Mouse (Mus musculus): ENCODE data around the gene Asb4.

Asb4 gene

DNA sequence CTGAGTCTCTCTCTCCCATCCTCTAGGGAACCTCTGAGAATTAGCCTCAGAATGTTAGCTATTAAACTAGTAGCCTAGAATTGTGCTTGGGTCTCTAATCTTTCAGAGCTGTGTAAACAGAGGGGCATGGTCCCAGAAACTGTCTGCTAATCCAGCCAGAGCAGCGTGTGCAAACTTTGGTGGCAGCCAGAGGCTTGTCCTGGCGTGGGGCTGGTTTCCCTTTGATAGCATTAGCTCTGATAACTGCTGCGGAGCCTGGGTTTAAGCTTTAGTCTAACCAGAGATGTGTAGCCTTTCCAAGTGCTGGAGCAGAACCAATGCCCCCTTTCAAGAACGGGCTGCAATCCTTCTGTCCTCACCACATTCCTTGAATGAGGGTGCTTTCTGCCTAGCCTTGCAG is 11.8 kb downstream of the Asb4 start:
- DNase-seq (ENCODE audit: low spot score) = no peak

DNA sequence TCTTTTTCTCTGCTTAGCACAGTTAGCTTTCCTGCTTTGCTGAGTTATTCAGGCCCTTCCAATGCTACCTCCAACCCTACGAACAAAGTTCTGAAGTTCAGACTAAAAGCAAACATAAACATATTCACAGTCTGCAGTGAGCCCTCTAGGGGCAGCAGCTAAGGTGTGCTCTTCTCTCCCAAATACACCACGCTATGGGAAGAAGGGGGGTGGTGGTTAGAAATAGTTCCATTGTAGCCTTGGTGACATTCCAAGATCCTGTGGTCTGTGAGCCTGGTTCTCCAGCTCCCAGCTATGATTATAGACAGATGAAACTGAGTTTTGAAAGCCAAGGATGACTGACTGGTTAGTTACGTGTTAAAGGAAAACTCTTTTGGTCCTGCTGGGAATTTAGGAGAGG is 13.6 kb downstream of the Asb4 start:
- DNase-seq (ENCODE audit: low spot score) = no peak

DNA sequence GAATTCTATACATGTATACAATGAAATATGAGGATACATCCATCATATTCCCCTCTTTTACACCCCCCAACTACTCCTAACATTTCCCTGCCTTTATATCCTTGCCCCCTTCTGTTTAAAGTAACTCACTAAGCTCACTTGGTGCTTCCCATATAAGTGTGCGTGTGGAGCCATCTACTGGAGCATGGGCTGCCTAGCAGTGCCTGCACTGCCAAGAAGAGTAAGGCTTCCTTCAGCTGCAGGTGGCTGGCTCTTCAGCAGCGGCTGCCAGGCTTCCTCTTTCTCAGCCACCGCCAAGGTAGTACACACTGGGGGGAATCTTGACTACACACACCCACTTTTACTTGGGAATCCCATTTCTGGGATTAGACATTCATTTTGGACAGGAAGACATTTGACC is 18.2 kb downstream of the Asb4 start:
- DNase-seq (ENCODE audit: low spot score) = peak; percentile 26

DNA sequence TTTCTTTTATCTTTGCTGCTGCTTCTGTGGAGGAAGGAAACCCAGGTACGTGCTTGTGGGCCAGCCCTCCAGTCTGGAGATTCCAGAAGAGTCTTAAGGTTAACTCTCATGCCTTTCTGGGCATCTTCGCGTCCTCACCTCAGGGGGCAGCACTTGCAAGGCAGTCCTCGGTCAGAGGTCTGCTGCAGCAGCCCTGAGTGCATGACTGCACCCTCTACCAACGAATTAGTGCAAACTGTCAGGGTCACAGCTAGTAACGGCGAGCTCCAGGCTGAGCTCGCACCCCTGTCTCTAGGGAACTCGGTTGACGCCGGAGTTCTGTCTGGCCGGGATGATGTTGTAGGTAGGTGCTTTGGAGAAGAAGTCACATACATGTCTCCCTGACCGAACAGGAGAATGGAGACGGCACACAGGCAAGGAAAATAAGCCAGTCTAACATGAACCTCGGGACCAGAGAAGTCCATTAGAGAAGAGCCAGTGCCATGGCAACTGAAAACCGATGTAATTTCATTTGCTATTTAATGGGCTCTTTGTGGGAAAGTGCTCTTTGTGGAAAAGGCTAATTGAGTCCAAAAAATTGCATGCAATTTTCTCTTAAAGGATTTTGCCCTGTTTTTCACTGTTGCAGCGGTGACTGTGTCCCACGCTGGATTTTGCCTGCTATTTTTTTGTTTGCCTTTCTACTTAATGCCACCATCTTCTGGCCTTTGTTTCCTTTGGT is 20.1 kb downstream of the Asb4 start:
- no peak for DNase-seq (ENCODE audit: low spot score)

DNA sequence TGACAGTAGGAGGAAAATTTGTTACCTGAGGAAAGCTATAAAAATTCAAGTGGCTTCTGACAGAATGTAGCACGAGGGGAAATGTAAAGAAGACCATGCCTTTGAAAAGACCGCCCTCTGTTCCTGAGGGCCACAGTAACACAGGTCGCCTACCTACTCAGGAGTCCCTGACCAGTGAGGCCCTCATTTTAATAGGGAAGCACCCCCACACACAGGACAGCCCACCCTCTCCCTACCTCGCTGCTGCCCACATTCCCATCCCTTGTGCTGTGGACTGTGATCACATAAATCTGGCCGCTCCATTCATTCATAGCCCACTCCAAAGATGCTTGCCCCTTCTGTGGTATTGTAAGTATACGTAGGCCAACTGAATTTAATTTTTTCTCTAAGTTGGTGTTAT is 20.8 kb downstream of the Asb4 start:
- DNase-seq (ENCODE audit: low spot score) = no peak

DNA sequence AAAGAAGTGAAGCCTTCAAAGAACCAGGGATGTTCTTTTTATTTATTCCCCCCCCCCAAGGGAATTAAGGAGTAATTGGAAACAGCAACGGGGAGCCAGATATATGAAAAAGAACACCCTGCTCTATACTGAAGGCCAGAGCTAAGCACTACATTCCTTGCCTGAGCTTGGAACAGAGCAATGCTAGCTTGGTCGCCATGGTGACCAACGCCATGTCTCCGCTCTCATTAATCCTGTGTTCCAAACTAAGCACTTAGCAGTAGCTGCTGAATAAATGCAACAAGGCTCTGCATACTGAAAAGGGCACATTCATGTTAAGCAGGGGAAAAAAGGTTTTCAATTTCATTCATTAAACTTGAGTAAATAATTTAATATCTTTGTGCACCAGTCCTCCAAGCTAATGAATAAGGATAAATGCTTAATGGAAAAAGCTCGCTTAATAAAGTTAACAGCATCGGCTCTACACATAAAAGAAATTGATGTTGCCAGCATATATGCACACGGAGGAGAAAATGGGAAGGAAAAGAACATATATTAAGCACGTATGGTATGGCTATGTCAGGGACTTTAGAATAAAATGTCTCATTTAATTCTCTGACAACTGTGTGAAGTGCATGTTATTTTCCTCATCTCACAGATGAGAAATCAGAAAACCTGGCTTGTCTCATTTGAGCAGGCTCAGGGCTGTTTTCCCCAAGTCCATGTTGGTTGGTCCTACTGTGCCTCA is 25.4 kb downstream of the Asb4 start:
- DNase-seq (ENCODE audit: low spot score) = no peak

DNA sequence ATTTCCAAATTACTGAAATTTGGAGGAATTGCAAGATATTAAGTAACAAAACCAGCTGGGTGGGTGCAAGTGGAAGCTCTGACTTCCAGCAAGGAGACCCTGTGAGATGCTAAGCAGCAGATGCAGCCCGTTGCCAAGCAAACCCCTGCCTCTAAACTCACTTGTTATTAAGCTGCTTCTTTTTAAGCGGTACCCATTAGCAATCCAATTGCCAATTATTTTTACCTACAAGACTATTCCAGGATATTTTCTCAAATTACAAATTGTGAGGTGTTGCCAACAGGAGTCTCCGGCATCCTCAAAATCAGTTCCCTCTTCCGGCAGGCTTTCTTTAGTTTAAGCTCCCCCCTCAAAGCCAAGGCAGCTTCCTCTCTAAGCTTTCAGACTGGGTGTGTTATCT is 26.5 kb downstream of the Asb4 start:
- no peak for DNase-seq (ENCODE audit: low spot score)

DNA sequence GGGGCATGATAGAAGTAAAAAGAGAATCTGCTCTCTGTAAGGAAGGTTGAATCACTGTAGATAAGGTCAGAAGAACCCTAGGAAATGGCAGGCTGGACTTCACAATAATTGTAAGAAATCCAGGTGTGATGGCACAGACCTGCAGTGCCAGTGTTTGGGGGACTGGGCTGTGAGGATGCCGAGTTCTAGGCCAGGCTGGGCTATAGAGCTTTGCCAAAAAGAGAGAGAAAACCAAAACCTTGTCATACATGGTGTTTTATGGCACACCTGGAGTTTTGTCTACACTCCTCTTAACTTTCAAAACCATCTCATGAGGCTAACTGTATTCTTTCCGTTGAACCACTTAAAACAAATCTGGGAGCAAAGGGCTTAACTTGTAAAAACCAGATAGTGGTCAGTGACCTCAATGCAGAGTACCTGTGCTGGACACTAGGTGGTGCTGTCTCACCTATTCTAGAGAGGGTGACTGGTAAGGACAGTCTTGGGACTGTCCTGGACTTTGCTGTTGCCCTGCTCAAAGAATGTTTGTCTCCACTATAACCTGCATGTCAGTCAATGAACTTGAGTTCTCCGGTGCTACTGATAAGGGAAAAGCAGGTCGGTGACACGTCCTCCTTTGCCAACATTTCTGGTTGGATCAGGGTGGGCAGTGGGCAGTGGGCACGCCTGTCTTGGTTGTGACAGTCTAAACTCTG is 27.7 kb downstream of the Asb4 start:
- DNase-seq (ENCODE audit: low spot score) = peak; percentile 28

DNA sequence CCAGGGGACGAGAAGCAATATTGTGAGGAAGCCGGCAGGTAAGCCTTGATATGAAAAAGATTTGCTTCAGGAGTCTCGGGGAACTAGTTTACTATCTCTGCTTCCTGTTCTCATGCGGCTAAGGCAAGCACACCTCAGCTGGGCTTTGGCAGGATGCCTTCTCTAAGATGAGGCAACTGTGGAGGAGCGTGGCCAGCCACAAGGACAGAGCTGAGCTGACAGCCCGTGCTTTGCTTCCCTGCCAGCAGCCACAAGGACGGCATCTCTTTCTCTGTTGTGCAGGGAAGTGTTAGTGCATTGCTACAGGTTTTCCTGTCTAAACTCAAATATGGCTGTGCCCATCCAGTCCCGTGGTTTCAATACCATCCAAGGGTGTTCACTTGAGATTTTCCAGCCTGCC is 30.1 kb downstream of the Asb4 start:
- peak; percentile 12 for DNase-seq (ENCODE audit: low spot score)

DNA sequence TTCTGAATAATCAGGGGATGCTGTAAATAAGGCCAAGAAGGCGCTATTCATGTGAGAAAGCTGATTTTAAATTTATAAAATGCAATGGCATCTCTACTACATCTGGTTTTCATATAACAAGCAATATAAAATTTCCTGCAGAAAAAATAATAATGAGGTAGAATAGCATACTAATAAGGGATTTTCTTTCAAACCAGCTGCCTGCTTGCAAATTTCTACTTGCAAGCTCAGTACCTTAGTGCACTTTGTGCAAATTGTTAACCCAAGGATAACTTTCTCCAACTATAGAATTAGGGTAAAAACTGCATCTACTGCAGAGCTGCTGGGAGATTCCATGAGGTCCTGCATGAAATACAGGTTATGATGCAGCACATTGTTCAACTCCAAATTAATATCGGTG is 38.3 kb downstream of the Asb4 start:
- DNase-seq (ENCODE audit: low spot score) = no peak

DNA sequence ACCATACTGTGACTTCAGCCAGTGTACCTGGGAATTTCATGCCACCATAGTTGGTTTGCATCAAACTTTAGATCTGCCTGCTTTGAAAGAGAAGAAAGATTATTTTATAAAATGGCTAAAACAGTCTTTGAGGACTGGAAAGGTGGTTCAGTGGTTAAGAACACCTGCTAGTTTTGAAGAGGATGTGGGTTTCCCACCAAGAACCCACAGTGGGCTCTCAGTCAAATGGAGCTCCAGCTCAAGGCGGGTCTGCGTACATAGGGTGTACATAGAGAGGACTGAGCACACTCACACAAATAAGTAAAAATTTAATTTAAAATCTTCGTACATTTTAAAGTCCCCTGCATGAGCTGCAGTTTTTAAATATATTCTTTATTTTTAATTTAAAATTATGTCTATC is 39.2 kb downstream of the Asb4 start:
- peak; percentile 52 for DNase-seq (ENCODE audit: low spot score)

DNA sequence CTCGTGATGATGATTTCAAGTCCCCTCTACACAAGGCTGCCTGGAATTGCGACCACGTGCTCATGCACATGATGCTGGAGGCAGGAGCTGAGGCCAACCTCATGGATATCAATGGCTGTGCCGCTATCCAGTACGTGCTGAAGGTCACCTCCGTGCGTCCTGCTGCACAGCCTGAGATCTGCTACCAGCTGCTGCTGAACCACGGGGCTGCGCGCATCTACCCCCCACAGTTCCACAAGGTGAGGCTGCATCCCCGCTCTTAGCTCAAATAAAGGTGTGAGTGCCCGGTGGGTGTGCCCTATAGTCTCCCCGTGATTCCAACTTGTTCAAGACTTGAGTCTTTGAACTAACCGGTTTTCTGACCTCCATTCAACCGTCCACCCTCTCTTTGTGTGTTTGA is 40.4 kb downstream of the Asb4 start:
- no peak for DNase-seq (ENCODE audit: low spot score)

DNA sequence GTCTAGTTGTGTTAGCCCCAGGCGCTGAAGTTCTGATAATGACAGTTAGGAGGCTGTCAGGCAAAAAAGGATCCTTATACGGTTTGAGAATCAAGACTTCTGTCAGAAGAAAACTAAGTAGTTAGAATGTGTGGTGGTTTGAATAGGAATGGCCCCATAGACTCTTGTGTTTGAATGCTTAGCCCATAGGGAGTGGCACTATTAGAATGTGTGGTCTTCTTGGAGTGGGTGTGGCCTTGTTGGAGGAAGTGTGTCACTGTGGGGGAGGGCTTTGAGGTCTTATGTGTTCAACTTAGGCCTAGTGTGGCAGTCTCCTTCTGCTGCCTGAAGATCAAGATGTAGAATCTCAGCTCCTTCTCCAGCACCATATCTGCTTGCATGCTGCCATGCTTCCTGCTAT is 43.8 kb downstream of the Asb4 start:
- no peak for DNase-seq (ENCODE audit: low spot score)

DNA sequence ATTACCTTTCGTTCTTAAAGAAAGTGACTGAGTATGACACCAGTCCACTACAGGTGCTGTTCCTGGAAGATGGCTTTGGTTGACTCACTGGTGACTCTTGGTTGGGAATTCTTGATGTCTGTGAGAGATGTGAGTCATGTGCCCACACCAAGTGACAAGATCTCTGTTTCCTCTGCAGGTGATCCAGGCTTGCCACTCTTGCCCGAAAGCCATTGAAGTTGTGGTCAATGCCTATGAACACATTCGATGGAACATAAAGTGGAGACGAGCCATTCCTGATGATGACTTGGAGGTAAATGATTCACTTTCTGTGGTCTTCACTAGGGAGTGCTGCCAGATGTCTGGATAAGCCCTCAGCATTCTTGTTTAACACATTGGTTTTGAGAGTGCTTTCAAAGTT is 46.4 kb downstream of the Asb4 start:
- DNase-seq (ENCODE audit: low spot score) = no peak

DNA sequence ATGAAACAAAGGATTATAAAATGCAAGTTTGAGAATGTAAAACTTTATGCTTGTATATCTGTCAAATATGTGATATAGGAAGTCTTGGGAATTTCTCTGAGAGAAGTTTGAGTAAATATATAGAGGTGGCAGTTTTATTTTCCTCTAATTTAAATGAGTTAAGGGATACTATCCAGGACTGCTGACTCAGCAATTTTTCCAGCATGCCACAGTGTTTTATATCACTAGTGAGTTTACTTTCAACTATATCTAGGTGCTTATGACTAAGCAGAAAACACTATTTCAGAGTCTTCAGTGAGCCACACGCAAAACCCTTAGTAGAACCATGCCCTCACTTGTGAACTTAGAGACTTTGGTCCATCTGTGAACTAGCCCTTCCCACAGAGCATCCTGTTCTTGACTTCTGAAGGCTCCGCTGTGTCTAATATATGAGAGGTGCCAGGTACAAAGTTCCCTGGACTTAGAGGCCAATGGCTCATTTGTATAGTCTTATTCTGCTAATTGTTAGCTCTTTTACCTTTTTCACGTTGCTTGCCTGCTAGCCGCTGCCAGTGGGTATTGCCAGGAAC is 46.9 kb downstream of the Asb4 start:
- no peak for DNase-seq (ENCODE audit: low spot score)

DNA sequence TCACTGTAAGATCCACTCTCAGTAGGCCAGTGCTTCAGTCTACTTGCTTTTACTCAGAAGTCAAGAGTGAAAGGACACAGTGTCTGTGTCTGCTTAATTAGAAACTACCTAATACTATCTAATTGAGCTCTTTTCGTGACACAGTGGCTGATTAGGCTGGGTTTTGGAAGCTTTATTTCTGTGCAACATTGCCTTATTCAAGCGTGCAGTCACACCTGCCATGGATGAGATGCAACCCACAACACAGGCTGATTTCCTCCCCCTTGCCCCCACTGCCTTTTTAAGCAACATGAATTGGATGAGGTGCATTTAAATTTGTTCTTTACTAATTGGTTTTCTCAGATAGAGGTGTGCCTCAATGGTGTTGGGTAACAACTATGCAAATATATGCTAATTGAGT is 50.7 kb downstream of the Asb4 start:
- no peak for DNase-seq (ENCODE audit: low spot score)

DNA sequence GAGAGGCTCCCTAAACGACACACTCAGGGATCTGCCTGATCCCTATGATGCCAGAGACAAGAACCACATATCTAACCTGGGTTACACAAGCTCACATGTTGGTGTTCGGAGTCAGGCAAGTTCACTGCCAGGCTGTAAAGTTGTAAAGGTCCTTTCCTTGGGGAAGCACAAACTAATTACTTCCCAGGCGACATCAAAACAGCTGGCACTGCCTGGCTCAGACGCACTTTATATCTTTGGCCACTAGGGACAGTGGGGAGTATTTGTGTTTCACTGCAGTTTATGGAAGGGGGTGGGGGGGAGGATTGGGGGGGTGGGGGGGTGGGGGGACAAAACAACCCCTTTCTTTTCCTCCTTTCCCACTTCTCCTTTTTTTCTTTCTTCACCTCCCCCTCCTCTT is 54.6 kb downstream of the Asb4 start:
- DNase-seq (ENCODE audit: low spot score) = no peak

DNA sequence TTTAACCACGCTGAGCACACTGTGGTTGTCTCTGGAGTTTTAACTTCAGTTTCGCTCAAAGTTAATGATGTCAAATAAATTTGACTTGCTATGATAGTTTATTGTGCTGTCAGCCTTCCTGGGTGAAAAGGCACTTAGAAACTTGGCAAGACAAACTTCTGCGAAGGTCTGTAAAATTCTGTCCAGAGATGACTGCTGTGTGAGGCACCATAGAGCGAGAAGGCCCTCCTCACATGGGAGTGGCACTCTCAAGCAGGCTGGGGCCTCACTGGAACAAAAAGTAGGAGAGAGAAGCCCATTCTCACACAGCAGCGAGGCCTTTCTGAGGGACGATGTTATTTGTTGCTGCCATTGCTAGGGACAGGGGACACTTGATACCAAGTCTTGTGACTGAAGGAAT is 58.0 kb downstream of the Asb4 start:
- DNase-seq (ENCODE audit: low spot score) = no peak

DNA sequence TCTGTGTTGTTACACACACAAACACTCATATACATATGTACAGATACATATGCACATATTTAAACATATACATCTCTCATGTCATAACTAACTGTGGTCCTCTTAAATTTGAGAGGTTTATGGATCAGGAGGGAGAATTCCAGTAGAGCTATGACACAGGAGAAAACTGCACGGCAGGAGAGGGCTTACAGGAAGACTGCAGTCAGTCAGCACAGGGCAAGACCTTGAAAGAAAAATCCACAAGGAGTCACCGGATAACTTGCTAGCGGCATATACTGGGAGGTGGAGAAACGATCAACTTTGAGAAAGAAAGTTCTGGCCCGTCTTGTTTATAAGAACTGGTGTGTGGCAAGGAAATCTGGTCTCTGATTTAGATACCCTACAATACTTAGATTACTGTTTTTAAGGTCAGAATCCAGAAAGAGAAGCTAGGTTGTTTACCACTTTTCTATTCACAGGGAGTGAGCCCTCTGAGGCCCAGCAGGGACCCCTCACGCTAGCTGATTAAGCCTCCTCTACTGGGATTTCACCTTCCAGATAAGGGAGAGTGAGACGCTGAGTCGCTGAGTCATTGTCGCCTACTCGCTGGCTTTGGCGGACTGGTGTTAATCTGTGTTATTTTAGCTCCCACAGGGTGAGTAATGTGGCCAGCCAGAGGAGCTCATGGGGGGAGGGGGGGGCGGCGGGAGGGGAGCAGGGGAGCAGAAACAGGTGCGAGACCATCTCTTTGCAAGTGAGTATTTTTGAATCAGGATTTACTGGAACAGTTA is 59.3 kb downstream of the Asb4 start:
- DNase-seq (ENCODE audit: low spot score) = no peak

DNA sequence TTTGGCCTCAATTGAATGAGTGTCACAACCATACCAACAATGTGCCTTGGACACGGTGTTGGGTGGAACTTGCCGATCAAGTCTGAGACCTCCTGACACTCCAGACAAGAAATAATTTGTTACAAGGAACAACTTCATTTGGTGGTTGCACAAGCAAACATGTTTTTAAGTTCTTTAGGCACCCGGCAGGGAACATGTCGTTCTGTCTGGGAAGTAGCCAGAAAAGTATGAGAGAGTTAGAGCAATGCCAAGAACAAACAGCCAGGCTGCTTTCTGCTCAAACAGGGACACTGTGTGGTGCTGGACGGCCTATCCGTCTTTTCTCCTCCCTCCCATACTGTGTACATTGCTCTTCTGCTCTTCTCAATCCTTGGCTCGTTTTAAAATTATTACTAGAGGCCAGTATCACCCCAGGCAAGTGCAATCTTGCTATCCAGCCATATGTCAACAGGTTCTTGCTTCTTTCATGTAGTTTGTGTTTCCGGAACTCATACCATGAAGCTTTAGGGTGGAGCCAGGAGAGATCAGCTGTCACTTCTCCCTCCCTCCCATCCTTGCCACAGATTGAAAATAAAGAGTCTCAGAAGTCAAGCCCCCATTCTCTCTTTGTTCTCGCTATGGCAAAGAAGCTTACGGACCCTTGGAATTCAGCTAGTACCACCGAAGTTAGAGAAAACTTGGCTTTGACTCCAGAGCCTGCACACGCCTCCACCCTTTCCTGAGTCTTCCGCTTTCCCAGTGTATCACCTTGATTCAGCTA is 60.1 kb downstream of the Asb4 start:
- DNase-seq (ENCODE audit: low spot score) = no peak

DNA sequence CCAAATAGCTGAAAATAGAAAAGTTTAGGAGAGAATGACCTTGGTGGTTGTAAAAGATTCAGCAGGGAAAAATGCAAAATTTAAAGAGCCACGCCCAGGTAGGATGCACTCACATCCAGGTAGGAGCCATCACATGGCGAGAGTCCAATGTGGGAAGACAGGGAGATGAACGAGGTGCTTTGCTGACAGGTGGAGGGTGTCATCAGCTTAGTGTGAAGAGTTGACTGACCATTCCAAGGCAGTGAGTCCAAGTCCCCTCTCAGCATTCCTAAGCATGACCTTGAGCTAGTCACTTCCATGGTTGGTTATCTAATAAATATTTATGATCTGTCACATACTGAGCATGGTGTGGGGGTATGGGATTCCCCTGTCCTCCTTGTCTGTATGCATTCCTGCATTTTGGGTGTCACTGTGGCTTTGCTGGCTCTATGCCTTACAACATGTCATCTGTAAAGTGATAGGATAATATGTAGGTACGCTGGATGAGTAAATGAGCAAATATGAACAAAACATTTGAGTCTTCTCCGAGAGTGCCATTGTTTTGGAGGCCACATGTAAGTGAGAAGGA is 61.2 kb downstream of the Asb4 start:
- DNase-seq (ENCODE audit: low spot score) = no peak
